Mouse (Mus musculus) testis, postnatal 10 days (tissue): ENCODE measurements around the gene Rpl37a.

Source experiments
- DNase-seq: peaks from one replicate; pipeline ENCODE4 v3.0.0; 2021; ENCODE audit warnings: low spot score

Gene Rpl37a

DNA sequence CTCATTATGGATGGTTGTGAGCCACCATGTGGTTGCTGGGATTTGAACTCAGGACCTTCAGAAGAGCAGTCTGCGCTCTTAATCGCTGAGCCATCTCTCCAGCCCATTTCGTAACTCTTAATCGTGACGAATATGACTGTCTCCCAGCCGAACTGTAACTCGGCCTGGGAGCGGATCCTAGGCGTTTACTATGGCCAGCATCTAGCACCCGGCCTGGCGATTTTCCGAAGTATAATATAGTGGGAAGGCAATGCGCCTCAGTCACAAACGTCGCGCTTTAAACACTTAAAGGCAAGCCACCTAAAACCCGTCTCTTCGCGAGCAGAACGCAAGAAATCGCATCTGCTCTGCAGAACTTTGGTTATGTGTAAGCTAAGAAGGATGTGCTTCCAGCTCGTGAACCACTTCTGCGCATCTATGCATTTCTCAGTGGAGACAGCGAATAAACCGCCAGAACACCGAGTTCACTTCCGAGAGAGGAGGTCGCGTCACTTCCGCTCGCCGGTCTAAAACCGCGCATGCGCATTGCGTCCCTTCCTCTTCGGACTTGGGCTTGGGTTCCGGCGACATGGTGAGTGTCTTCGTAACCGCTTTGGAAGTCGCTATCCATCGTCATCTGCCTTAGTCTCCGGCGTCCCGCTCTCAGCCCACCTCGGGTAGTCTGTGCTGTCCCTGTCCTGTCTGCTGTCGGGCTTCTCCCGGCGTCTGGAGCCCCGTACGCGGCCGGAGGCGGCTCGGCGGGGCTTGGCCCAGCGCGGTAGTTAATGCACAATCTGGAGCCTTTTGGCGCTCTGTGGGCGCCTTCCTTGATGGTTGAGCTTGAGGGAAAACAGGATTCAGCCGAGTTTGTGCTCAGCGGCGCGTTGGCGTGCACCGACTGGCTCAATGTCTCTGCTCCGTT, at the start of gene Rpl37a:
Gene Rpl37a, plus strand, starts transcription at position 538 of the 901 bp plus-strand sequence.
- DNase-seq, result peak; percentile 95

DNA sequence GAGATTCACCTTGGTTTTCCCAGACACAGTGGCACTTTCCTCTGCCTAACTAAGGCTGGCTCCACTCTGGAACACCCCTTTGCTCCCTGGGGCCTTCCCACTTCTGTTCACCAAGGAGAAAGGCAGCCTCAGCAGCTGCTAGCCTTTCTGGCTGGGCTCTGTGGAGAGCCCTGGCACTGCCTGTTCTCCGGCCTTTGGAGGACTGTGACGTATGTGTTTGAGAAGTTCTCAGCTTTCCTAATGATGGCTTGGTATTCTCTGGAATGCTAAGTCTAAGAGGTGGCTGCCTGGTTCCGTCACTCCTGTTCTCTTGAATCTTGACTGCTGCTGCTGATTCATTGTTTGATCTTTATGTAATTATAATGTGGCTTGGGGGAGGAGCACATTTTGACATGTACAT, 38.0 kb upstream of the Rpl37a start:
- no peak for DNase-seq

DNA sequence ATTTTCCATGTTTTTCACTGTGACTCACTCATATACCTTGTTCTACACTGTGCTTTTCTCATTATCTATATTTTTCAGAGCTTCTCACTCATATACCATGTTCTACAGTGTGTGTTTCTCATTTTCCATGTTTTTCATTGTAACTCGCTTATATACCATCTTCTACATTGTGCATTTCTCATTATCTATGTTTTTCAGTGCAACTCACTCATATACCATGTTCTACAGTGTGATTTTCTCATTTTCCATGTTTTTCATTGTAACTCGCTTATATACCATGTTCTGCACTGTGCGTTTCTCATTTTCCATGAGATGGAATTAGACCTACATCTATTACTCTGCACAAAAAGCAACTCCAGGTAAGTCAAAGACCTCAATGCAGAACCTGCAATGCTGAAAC, 14.8 kb upstream of the Rpl37a start:
- DNase-seq, result no peak

DNA sequence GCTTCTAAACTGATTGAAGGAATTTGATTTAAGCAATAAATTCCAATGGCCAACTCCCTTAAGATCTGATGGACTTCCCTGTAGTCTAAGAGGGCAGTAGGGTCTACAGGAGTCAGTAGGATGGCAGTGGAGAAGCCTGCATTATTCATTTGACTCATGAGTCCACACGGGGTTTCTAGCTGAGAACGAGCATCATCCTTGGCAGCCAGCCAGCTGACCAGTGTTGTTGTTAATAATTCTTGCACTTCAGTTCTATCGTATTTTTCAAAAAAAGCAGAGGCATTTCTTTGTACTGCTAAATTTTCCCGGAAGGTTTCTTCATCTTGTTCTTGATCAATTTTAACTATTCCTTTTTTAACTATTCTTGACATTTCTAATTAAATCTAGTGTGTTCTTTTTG, 12.4 kb upstream of the Rpl37a start:
- peak; percentile 64 for DNase-seq

DNA sequence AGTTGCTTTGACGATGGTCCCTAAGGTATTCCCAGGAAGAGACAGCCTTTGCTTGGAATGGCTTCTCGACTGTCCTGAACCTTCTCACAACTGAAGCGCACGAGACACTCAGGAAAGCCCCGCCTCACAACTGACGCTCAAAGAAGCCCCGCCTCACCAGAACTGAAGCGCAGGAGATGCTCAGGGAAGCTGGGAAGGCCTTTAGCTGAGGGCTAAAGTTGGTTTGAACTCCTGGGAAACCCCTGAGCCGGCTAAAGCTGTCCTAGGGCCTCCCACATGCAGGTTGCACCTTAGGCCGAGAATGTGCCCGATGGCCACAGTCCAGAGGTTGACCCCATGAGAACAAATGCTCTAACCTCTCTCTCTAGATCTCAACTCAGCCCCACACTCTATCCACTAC, 10.6 kb upstream of the Rpl37a start, which contains the start of gene Ankar:
Gene Ankar, minus strand, starts transcription at position 101 of the 400 bp plus-strand sequence.
- no peak for DNase-seq

DNA sequence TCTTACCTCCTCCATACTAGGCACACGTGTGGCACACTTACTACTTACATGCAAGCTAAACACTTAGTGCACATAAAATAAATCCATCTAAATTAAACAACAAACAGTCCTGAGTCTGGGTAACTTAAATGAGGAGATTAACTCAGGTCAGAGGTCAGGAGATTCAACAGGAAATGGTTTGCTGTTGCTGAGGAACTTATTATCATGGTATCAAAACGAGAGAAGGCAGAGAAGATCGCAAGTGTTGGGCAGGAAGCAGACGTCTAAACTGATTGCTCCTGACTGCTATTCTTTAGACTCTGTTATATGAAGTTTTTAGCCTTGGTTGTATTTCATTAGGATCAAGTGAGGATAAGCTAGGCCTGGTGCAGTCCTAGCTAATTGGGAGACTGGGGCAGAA, 3.6 kb upstream of the Rpl37a start:
- no peak for DNase-seq

DNA sequence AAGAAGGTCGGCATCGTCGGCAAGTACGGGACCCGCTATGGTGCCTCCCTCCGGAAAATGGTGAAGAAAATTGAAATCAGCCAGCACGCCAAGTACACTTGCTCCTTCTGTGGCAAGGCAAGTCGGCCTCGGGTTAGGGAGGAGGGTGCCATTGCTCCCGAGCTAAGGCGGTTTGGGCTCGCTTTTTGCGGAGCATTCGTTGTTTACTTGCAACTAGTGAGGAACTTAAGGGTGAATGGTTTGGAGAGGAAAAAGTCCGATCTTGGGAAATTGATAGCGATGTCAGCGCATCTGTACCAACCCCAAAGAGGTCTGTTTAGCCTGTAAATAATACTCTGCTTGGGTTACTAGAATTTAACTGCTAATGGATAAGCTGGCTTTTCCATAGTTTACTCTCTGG, 594 bp downstream of the Rpl37a start:
- no peak for DNase-seq

DNA sequence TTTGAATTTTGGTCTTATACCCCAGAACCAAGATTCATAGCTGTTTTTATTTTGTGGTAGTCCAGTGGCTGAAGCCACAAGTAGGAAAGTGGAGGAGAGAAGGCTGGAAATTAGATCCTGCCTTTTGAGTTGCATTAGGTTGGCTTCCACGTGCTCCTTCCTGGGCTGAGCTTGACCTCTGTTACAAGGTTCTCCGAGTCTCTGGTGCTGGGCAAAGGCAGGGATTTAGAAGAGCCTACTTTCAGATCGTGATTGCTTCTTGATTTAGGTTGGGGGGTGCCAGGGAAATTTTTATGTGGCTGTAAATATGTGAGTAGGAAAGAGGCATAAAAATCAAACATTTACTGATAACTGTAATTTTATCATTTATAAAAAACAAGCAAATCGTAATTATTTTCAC, 3.5 kb downstream of the Rpl37a start:
- no peak for DNase-seq

DNA sequence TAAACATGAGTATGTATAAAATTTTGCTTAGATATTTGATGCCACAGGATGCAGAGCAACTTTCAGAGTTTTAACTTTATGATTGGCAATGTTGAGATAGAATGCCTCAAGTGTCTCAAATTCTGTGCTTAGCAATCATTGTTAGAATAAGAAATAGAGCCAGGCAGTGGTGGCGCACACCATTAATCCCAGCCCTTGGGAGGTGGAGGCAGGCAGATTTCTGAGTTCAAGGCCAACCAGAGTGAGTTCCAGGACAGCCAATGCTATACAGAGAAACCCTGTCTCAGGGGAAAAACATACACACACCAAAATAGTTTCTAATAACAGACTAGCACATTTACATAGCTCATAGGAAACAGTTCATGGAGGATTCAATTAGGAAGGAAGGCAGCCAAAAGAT, 4.0 kb downstream of the Rpl37a start:
- no peak for DNase-seq

DNA sequence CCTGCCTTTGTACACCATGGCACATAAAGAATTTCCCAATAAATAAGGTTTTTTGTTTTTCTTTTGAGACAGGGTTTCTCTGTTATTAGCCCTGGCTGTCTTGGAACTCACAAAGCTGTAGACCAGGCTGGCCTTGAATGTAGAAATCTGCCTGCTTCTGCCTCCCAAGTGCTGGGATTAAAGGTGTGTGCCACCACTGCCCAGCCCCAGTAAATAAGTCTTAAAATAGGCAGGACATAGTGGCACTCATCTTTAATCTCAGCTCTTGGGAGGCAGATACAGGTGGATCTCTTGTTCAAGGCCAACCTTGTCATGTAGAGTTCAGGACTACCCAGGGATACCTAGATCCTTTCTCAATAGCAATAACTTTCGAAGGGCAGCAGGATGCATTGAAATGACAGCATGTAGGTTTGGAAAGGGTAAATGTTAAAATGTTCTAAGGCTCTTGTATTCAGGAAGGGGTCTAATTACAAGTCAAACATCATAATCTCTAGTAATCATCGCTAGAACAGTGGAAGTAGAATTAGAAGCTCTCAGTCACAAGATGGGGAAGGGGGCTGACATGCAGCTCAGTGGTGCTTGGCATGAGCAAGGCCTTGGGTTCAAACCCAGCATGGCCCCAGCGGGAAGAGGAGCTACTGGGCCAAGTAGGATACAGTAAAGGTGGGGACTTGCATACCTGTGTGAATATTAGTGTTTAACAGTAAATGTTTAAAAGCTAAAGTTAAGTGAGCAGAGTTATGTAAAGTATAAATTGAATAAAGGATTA, 4.7 kb downstream of the Rpl37a start:
- no peak for DNase-seq

DNA sequence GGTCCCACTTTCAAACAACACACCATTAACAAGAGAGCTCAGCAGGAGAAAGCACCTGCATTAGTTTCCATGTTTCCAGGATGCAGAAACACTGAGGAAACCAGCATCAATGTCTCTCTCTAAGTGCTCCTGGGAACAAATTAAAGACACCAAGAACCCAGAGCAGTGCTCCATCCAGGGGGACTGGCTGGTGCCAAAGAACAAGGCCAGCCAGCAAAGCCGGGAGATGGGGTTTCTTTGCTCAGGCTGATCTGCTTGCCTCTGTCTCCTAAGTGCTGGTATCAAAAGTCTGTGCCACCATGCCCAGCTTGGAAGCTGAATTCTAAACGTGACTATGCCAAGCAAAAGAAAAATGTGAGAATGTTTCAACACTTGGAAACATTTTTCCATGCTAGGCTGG, 5.3 kb downstream of the Rpl37a start:
- no peak for DNase-seq

DNA sequence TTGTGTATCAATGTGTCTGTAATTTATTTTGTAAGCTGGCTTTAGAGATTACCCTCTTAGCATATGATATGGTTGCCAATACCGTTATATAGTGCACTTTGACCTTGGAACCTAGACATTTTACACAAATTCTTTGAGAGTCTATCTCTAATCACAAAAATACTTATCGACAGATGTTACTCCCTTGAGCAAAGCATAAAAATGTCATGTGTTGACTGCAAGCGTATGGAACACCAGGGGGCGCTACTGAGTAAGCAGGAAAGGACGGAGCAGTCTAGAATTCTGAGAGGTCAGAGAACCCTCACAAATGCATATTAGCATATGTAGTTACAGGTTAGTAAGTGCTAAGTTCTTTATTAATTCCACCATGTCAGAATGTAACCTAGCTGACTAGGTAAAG, 5.8 kb downstream of the Rpl37a start:
- peak; percentile 92 for DNase-seq

DNA sequence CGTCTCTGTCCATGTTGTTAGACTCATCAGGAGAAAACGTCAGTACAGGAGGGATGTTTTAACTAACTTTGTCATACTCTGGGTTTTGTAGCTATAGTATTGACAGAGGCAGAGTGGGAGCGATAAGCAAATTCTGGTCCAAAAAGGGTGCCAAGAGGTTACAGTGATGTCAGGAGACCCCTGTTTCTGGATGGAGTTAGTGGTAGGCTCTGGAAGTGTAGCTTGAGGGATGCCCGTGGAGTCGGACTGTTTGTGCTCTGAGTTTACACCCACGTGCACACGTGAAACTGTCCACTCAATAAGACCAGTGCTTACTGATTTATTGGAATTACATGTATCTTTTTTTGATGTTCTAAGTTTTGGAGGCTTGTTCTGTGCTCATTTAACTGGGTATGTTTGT, 6.5 kb downstream of the Rpl37a start:
- DNase-seq, result no peak

DNA sequence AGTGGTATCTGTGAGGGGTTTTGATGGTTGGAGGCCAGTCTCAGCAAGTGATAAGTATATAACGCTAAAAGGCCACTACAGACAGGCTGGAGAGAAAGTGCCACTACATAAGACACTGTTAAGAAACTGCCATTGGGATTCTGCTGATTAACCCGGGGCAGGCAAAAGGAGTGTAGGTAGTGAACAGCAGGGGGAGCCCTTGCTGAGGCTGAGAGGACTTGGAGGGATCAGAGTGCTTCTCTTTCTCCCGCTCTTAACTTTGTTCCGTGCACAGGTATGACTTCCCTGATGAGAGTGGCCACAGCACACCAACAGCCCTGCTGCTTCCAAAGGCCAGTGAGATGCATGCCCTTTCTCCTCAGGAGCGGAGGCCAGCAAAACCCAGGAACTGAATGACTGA, 7.8 kb downstream of the Rpl37a start:
- peak; percentile 69 for DNase-seq

DNA sequence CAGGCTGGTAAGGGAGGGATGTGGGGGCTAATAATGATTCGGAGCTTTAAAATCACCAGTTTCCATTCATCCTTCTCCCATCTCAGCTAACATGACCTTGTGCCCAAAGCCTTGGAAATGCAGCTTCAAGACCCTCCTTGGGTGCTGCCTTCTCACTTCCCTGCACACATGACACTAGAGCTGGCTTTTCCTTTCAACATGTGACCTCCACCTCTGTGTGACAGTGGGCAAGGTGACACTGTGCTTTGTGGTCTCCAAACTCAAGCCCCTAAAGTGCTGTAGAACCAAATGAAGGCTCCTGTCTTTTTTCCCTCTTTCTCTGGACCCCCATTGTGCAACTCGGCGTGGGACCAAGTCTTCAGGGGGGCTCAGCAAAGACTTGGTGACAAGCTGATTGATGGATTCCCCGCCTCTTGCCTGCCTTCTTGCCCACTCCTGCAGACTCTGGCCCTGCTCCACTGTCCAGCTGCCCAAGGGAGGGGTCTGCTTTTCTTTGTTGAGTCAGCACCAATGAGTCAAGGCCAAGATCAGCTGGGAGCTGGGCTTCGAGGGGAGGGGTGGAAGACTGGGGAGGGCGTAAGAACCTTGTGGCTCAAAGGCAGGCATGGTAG, 9.1 kb downstream of the Rpl37a start:
- DNase-seq, result no peak

DNA sequence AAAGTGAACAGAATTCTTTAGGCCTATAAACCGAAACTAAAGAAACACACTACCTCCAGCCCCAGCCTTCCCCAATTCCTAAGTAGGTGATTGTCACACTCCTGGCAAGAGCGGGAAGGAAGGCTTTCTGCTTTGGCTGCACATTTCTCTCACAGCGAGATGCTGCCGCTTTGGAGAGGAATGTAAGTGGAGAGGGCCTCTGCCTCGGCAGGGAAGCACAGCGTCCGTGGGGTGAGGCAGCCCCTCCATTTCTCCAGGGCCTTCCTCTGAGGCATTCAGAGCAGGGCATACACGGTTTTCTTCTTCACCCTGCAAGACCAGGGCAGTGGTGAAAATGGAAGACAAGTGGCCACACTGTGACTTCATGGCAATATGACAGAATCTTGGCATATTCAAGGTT, 11.6 kb downstream of the Rpl37a start:
- DNase-seq, result no peak

DNA sequence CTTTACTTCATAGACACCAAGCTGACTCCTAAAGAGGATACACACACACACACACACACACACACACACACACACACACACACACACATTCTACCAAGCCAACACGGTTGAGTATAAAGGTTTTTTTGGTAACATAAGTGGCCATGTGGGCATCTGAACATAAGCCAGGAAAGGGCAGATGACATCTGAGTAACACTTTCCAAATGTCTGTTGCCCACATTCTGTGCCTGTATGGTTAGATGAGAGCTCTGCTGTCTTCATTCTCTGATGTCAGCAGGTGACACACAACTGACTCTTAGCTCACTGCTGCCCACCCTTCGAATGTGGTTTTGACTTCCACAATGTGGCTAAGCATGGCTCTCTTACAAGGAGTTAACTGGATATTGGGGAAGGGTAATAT, 13.3 kb downstream of the Rpl37a start:
- no peak for DNase-seq

DNA sequence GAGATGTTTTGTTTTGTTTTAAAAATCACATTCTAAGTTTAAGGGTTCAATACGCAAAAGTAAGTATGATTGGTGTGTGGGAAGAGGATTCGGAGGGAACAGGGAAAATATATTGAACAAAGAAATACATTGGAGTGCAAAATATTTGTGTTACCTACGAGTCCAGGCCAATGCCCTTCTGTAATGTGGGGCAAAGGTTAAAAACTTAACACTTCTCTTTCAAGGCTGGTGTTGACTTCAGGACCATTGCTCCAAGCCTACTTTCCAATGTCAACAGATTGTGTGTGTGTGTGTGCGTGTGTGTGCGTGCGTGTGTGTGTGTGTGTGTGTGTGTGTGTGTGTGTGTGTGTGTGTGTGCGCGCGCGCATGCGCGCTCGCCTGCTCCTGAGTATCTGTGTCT, 14.9 kb downstream of the Rpl37a start:
- DNase-seq, result no peak

DNA sequence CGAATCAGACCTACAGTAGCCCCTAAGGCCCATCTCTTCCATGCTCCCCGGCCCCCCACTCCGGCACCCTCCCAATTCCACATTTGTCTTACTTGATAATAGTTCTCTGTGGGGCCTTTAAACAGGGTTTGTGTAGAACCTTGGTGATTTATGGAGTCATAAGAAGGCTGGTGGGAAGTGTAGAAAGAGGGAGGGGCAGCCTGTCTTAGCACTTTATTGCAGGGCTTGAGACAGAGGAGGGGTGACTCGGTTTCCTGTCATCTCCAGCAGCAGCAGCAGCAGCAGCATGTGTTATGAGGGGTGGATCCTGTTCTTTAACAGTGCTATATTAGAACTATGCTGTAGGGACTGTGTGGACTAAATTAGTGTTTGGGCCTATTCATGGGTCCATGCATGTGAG, 17.7 kb downstream of the Rpl37a start:
- DNase-seq, result no peak

DNA sequence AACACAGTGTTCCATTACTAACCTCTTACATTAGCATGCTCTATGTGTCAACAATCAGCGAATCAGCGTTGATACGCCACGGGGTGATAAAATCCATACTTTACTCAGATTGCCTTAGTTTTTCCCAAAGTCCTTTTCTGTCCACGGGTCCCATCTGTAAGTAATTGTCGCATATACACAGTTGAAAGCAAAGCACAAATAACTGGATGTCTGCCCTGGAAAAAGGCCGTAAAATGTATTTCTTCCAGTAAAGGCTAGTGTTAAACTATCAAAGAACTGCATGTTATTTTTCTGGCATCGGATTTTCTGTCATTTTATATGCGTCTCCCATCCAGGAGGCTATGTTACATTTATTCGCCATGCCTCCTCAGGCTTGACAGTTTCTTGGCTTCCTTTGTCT, 19.0 kb downstream of the Rpl37a start:
- DNase-seq, result no peak

DNA sequence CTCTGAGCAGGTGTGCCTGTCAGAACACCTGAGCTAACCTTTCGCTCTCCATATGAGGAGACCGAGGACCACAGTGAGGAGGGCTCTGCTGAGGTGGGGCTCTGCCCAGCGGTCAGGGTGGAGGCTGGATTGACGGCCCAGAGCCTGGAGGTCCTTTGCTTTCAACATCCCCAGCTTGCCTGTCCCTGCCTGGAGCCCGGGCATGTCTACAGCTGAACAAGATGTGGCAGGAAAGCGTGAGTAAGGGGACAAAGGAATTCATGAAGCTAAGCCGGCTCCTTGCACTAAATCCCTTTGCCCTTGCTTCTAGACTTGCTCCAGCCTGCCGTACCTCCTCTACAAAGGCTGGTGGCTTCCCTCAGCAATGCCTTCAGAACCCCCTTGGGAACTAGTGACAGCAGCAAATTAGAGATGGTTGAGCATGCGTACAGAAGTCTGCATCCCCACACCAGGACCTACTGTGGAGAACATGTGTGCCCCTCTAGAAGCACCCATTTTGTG, 22.2 kb downstream of the Rpl37a start:
- DNase-seq, result no peak

DNA sequence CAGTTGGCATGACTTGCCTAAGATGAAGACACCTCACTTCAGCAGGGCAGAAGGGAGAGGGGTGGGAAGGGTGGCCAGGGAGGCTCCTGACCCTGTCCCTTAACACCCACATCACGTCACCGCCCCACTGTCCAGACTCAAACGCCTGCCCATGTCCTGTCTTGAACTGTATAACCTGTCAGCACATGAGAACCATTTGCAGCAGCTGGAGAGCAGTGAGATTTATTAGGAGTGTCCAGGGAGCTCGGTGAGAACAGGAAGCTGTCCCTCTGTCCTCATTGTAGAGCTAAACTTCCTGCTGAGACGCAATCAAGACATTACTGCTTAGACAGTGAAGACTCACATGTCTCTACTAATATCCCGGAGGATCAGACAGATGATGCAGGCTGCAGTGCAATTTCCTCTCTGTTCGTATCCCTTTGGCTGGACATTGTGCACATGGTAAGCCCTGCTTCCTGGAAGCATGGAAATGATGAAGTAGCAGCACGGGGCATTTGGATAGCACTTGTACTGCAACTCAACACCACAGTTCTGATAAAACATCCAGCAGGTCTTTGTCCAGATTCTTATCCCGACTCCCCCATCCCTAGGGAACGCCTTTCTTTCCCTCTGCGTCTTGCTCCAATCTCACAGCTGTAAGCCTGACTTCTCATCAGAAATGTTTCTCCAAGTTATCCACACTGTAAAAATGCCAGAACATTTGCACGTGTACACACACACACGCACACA, 25.5 kb downstream of the Rpl37a start:
- no peak for DNase-seq
